Mouse (Mus musculus): ENCODE measurements at regions not wholly inside any gene's neighbourhood (a gene's known extent, or its start where the extent isn't known, plus 50 kb on each side); places are given as distances from the start of the nearest gene placed in this dataset.

DNA sequence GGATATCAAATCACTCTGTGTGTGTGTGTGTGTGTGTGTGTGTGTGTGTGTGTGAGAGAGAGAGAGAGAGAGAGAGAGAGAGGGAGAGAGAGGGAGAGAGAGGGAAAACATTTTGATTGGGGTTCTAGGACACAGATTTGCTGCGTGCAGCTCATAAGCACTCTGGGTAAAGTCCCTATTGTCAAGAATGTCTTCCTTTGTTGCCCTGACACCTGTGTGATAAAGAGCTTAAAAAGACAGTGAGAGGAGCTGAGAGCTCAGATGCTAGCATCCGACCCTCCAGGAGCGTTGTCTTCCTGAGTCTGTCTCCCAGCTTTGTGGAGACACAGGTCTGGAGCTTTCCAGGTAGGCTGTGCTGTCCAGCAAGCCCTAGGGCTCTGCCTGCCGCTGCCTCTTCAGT, 146.8 kb upstream of the Gm5148 start:
- no peak for DNase-seq

DNA sequence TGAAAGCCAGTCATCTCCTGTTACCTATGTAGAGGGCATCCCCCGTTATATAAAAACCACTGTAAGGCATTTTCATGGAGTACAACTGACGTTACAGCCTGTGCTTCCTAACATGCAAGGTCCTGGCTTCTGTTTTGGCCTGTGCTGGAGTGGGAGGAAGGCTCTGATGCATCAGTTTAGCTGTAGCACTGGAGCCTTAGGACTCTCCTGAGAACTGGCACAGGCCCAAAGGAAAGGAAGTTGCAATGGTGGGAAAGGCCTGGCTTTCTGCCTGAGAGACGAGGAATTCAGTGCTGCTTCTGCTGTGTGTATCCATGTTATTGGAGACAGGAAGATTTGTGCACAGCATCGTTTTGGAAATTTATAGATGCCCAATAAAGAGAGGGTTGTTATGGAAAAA, 144.2 kb upstream of the Gm5148 start:
- no peak for DNase-seq

DNA sequence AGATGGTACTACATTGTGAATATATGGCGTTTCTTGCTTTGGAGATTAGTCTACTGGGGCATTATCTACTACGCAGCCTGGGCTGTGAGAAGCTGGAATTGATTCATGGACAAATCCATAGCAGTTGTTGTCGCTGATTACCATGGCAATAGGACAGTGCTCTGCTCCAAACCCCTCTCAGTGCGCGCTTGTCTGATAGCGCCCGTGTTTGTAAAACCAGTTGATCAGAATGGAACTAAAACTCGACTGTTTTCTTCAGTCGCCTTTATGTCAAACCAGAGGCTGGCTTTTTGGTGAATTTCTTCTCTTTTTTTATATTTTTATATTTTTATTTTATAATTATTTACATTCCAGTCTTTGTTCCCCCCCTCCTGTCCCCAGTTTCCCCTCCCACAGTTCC, 138.5 kb upstream of the Gm5148 start:
- DNase-seq: no peak

DNA sequence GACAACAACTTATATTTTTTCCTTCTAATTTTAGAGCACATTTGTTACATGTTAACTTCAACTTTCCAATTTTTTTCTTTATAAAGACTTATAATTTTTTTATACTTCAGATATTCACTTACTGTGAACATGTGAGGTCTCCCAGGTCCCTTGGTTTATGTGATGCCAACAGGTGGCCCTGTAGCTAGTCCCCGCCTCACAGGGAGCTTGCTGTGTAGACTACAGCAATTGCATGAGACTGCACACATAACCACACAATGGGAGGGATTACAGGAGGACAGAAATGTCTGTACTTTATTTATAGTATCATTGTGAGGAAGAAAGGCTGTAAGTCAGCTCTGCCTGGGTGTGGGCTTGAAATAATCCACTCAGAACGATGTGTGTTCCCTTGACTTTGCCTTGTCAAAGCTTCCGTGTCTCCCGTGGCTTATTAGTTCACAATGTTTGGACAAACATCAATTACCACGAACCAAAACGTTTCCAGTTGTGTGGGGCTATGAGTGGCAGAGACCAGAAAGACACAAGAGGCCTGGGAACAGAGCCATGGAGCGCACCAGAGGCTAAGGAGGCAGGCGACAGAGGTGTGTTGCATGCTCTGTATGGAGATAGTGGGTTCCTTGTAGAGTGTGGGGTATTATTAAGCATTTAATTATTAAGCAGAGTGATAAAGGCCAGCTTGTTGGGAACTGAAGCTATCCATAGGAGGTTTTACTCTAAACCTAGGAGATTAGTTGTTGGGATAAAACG, 136.6 kb upstream of the Gm5148 start:
- DNase-seq: no peak

DNA sequence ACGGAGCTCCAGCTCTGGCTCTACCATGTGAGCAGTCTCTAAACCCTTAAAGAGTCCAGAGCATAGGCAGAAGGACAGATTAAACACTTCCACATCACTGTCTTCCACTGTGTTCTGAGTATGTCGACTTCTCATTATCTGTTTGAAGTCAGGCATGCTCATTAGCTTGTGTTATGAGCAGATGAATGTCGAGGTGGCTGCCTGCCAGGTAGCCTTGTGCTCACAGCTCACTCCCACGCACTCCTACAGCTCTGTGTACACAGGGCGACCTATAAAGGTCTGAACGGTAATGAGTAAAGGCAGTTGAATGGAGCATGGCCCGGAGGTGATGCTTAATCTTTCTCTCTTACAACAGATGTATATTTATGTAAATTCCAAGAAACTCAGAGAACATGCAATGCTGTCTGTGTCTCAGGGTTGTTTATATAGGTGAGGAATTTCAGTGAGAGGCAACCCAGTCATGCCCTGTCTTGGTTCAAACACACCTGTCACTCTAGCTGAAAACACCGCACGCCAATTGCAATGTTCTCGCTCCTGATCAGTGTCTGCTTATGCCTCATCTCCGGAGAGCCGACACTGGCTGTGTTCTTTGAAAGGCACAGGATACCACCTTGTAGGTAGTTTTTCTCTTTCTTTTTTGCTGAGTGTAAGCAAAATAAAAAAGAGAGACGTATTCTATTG, 135.9 kb upstream of the Gm5148 start:
- no peak for DNase-seq

DNA sequence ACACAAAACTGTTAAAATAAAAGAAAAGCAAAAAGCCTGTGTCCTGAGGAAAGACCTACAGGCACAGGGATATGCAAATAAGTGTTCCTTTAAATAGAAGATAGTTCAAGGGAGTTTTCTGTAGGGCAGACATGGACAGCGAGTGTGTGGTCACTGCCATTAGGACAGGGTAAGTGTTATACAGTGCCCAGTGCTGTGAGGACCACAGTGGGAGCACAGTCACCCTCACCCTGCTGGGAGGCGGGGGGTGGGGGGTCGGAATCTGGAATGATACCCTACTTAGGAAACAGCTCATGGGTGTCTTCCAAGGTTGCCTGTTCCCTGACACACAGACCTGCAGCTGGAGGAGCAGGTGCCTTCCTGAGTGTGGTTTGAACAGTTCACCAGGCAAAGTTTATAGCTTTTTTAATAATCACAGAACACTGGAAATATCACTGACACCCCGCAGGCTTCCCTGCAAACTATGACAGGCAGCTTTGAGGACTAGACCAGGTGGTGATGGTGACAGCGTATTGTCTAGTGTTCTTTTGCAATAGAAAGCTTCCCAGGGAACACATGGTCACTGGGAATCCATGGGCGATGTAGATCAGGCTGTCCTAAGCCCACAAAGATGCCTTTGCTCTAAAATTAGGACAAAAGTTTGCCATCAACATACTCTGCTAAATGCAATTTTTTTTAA, 134.5 kb upstream of the Gm5148 start:
- no peak for DNase-seq

DNA sequence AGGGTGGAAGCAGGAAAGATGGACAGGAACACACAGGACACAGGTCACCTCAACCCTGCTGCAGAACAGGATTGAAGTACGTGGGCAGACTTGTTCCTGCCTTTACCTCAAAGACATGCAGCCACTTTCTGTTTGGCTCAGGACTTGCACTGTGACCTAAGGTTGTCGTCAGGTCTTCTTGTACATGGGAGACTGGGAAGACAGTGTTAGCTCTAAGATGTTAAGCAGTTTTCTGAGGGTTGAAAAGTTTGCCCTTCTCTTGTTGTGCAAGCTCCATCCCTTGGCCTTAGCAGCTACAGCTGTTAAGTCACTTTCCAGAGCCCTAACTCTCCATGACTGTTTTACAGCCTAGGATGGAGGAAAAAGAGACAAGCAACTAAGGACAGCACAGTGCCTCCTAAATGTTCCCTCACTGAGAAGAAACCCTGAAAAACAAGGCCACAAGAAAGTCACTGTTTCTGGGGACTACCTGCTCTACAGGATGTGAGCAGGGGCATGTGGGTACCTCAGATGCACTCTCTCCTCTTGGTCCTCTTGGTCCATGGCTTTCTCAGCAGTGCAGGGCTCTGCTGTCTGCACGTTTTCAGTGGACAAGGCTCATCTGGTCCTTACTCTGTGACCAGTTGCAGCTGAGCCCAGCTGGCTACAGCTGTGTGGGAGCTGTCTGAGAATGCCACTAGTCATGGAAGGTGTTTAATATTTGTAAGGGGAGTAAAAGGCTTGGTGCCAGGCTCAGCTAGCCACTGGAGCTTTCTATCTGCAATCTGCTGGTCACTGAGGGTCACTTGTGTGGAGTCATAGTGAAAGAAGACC, 122.1 kb upstream of the Gm5148 start:
- DNase-seq: no peak

DNA sequence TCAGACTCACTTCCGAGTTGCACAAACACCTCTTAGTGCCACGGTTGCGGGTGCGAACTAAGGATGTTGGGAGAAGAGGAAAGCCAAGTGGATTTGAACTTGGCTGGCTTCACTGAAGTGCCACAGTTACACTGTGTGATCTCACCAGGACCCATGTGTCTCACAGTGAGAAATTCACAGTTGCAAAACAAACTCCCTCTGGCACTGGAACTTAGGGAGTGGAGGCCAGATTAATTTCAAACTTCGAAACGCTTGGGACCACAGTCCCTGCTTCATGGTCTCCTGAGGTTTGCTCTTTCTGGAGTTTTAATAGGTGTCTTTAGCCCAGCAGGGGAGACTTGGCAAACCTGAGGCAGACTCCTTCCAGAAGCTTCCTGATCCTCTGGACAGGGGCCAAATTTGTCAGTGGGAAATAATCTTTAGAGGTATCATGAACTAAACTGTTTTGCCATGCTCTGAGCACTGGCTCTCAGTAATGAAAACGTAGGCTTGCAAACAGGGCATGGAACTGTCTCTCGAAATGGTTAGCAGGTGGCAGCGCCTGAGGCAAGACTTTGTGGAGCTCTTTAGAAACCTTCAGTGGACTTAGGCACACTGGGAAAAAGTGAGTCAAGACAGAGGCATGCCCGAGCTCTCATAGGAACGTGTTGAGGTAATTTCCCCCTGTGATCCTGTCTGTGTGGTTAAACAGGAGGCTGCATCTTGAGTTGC, 121.2 kb upstream of the Gm5148 start:
- peak; percentile 53 for DNase-seq

DNA sequence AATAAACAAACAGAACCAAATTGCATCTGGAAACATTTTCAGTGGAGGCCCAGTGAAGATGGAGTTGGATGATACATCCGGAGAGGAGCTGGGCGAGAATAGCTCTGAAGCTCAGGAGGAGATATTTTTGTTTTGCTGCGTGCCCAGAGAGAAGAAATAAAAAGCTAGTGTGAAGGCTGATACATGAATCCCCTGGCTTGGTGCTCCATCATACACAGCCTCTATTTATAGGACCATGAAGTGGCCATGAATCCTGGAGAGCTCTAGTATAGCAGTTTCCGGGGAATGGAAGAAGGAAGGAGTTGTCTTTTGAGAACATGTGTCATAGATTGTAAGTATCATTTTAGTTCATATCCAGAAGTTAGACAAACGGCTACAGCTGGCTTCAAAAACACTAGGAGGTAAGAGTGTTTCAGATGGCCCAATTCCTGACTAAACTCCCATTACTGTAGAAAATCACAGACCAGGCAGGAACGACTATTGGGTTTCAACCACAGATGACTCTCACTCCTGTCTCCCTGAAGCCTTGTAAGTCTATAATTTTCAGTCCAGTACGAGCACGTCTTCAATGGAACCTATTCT, 120.5 kb upstream of the Gm5148 start:
- DNase-seq: no peak

DNA sequence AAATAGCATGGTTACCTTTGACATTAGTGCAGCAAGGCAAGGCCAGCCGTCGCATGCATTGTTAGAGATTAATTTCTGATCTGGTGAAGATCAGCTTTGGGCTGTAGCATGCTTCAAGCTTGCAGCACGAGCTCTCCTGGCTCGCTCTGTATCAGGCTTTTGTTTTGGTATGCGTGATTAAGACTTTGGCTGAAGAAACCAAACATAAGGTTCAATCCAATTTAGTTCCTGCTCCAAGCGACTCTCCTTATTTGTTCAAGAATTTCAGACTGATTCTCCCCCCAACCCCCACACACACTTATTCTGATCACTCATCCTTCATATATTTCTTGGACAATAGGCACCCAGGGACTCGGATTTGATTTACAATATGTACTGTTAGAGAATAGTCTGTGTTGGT, 118.0 kb upstream of the Gm5148 start:
- DNase-seq: no peak

DNA sequence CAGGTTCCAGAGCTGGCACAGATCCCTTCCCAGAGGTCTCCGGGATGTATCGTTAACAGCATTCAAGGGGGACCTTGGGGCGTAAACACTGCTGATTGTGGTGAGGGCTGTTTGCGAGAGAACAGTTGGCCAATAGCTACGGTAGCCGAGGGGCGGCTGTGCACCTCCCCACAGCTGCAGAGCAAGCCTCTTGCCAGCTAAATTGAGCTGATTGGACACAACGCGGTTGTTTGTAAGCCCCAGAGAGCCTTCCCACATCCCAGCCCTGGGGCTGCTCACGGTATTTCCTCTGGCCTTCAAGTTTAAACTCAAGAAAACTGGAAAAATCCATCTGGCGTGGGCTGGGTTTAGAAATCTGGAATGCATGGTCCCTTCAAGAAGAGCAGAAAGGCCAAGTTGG, 114.6 kb upstream of the Gm5148 start:
- DNase-seq: peak; percentile 62

DNA sequence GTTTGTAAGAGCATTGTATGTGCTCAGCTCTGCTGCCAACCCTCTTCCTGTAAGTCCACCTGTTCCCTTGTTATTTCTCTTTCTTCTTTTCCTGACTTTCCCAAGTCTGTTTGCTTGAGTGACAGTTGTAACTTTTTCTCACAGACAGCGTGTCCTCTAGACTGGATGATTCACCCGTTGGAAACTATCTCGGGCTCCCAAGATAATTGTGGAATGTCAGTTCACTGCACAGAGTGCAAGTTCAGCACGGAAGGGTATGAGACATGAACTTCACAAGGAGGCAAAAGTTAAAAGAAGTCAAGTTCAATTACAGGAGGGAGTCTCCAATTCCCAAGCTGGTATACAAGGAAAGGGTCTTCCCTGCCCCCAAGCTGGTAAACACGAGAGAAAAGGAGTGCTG, 112.5 kb upstream of the Gm5148 start:
- DNase-seq: no peak

DNA sequence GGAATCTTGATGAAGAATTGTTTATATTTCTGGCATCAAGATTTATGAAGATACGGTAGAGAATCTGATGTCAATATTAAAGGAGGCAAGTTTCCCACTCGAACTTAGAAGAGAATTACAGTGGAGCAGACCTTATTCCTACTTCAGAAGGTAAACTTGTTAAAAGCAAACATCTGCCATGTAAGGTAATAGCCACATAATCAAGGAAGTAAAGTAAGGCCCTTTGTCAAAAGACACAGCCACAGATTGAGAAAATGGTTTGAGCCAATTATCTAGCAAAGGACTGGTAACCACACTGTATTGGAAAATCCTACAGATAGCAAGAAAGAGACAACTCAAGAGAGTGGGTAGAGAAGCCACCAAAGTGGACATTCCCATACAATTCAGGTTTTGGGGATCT, 111.4 kb upstream of the Gm5148 start:
- no peak for DNase-seq

DNA sequence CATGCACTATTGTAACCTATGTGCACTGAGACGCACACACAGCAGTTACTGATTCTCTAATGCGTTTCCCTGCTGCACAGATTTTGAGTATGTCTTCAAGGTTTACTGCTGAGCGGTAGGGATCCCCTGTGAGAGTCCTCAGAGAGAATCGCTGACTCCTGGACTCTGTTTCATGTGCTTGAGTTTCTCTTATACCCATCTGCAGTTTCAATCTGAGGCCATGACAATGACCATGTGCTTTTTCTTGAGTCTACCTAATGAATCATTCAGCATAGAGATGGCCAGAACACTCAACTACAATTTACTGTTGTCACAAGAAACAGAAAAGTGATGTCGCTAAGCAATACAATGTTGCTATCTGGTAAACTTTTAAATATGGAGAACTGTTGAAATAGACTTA, 110.8 kb upstream of the Gm5148 start:
- DNase-seq: no peak

DNA sequence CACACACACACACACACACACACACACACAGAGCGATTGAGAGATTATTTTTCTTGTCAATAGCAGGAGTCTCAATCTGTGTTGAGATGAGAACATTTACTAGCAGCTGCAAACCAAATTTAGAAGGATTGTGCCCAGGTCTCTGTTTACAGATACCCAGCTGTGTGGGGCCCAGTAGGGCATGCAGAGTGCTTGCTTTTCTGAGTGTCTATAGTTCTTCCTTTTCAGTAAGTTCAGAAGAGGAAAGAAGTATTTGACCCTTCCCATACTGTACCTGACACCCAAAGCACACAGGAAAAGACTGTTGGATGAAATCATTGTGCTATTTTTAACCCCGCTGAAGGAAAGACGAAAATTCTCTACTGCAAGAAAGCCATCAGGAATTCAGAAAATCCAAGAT, 110.3 kb upstream of the Gm5148 start:
- no peak for DNase-seq

DNA sequence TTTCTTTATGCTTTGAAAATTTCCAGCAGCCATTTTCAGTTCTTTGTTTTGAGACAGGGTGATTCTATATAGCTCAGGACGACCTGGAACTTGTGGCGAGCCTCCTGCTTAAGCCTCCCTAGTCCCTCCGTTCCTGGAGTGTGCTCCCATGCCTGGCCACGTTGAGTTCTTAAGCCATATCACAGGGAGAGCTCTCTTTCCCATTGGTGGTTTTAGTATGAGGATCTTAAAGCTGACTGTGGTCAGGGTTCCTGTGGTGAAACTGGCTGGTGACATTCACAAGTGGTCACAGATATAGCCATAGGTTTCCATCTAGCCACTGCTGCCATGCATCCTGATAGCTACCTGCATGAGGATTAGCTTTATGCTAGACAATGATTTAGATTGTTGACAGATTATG, 109.1 kb upstream of the Gm5148 start:
- no peak for DNase-seq

DNA sequence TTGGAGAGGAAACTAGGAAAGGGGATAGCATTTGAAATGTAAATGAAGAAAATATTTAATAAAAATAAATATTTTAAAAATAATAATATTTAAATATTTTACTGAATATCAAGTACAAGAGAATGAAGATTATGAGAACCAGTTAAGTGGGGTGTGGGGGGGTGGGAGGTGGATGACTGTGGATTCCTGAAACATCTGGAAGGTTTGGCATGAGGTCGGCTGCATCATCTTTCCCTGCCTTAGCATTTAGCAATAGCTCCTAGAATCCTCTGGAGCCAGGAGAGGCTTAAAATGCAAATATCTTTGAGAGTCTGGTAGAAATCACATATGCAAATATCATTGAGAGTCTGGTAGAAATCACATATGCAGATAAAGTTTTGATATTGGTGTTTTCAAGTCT, 103.3 kb upstream of the Gm5148 start:
- DNase-seq: no peak

DNA sequence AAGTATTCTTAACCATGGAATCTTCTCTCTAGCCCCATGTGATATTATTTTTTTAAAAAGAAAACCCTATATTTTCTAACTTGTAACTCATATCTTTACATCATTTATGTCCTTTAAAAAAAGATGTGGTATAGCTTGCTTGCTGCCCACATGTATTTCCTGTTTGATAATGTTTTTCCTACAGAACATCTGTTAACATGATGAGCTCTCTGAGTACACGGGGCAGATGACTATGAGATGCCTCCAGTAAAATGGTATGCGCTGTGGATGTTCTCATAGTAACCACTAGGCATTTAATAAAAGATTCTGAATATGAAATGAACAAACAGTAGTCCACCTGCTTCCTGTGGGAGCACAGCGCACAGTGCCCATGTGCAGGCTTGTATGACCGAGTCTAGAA, 101.3 kb upstream of the Gm5148 start:
- DNase-seq: no peak

DNA sequence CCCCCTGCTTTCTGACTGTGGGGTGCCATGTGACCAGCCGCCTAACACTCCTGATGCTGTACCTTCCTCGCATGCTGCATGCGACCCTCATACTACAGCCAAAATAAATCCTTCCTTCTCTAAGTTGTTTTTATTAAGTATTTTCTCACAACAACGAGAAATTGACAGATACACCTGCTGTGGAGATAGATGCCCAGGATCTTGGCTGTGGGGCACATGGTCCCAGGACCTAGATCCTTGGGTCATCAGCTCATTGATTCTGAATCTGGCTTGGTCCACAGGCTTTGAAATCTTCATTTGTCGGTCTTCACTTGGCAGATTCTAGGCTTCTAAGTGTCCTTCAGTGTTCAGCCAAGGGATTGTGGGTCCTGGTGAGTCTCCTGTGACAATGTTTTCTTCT, 100.4 kb upstream of the Gm5148 start:
- DNase-seq: no peak

DNA sequence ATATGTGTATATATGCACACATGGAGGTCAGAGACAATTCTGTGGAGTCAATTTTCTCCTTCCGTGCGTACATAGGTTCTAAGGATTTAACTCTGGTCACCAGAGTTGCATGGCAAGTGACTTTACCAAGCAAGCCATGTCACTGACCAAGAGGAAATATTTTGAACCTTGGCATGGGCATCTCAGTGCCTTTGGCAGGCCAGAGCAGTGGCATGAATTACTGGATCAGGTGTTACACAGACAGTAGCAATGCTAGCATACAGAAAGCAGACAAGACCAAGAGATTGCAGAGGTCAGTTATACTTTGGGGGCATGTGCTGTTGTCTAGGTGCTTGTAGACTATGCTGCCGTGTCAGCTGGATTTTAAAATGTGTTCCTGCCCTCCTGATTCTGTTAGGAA, 95.2 kb upstream of the Gm5148 start:
- no peak for DNase-seq

DNA sequence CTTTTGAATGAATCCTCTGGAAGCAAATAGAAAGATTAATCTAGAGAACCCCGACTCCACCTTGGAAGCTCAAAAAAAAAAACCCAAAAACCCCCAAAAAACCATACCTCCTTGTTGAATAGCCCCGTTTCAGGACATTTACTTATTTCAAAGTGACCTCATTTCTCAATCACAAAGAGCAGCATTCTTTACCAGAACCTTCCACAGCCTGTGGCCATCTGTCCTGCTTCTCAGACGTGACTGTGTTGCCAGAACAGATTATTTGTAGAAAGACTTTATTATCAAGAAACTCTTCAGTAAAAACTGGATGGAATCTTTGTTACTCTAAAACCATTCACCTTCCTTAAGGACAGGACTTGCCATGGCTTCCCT, 93.1 kb upstream of the Gm5148 start:
- no peak for DNase-seq
